Mouse (Mus musculus) liver, embryonic 15.5 days (tissue): ENCODE results near the gene Sh2d7. TPM values are rescaled to one million over a fixed set of nuclear protein-coding genes. Genes with fewer than 3 reads are reported as not detected.

Experiments
- ATAC-seq: fragments of 200-750 bp; cut with Nextera tagmentation; 2 replicates; pipeline ENCODE4 v1.8.0; 2017; ENCODE audit warnings: moderate number of reproducible peaks, mild to moderate bottlenecking, moderate library complexity; ENCODE audit not compliant: insufficient read depth
- H3K27ac ChIP-seq: fragments of 300-500 bp; sonication (generic); replicated peaks from 2 replicates; pipeline ENCODE4 v1.5.1; 2015; ENCODE audit warnings: mild to moderate bottlenecking, inconsistent platforms
- H3K27me3 ChIP-seq: fragments of 300-500 bp; sonication (generic); 2 replicates; pipeline ENCODE4 v1.6.1; 2015; ENCODE audit warnings: mild to moderate bottlenecking, inconsistent platforms
- H3K36me3 ChIP-seq: fragments of 300-500 bp; sonication (generic); replicated peaks from 2 replicates; pipeline ENCODE4 v1.6.1; 2015; ENCODE audit warnings: moderate library complexity, mild to moderate bottlenecking, inconsistent platforms
- H3K4me1 ChIP-seq: fragments of 300-500 bp; sonication (generic); replicated peaks from 2 replicates; pipeline ENCODE4 v1.6.1; 2015; ENCODE audit warnings: inconsistent platforms
- H3K4me2 ChIP-seq: fragments of 300-500 bp; sonication (generic); 2 replicates; pipeline ENCODE4 v1.6.1; 2015; ENCODE audit warnings: moderate library complexity, mild to moderate bottlenecking, inconsistent platforms
- H3K4me3 ChIP-seq: fragments of 300-500 bp; sonication (generic); replicated peaks from 2 replicates; pipeline ENCODE4 v1.5.1; 2015; ENCODE audit warnings: mild to moderate bottlenecking, inconsistent platforms
- H3K9ac ChIP-seq: fragments of 300-500 bp; sonication (generic); 2 replicates; pipeline ENCODE4 v1.6.1; 2015; ENCODE audit warnings: moderate library complexity, mild to moderate bottlenecking, inconsistent platforms
- H3K9me3 ChIP-seq: fragments of 300-500 bp; sonication (generic); replicated peaks from 2 replicates; pipeline ENCODE4 v1.6.1; 2016; ENCODE audit warnings: inconsistent platforms
- WGBS: fragments of 180-500 bp; shearing (Covaris S2); methylation state at CpG from one replicate; pipeline ENCODE4 v1.1.7; 2015; ENCODE audit warnings: mixed read lengths; ENCODE audit not compliant: insufficient replicate concordance; 5-methylcytosine and 5-hydroxymethylcytosine counted together
- polyA plus RNA-seq: library from polyadenylated mRNA; unstranded; fragments of >200 nt; fragmentation: Nextera tagmentation; extraction: Ambion mirVana; gene quantifications from 2 replicates; pipeline ENCODE4 v1.2.1, GENCODE M21; 2015

Gene Sh2d7
- polyA plus RNA-seq, 1 experiment from 2014 or later, result not detected

- Histone ChIP-seq H3K4me2 (no peak overlapping the region), H3K4me3 (no peak overlapping the region), H3K9ac (no peak overlapping the region), H3K9me3 (no peaks in the 10 kb centered on the region), H3K4me1 (no peaks in the 10 kb centered on the region), H3K27me3 (no peaks in the 10 kb centered on the region), H3K27ac (no peak overlapping the region), H3K36me3 (no peaks in the 10 kb centered on the region)
- ATAC-seq, result no peak
- WGBS, result 64% methylated on average over 9 of the region's 9 CpGs
These were observed 5.6 kb downstream of the Sh2d7 start for GRCm38 (mm10) chr9:54544212-54544953.

- WGBS, result 68% methylated on average over 4 of the region's 4 CpGs
- H3K36me3 ChIP-seq, result no peaks in the 10 kb centered on the region
- no peaks in the 10 kb centered on the region for H3K4me1 ChIP-seq
- no peaks in the 10 kb centered on the region for H3K27me3 ChIP-seq
- no peak overlapping the region for H3K27ac ChIP-seq
- no peak for ATAC-seq
- H3K4me2 ChIP-seq, result no peak overlapping the region
- no peak overlapping the region for H3K4me3 ChIP-seq
- no peak overlapping the region for H3K9ac ChIP-seq
- no peaks in the 10 kb centered on the region for H3K9me3 ChIP-seq
These were observed 6.2 kb downstream of the Sh2d7 start for GRCm38 (mm10) chr9:54544954-54545315.

GRCm38 (mm10) chr9:54547536-54547935, 8.8 kb downstream of the Sh2d7 start:
- no peak for ATAC-seq
- Histone ChIP-seq H3K27me3 (no peaks in the 10 kb centered on the region), H3K36me3 (no peaks in the 10 kb centered on the region), H3K27ac (no peak overlapping the region), H3K9ac (no peak overlapping the region), H3K4me3 (no peak overlapping the region), H3K9me3 (no peaks in the 10 kb centered on the region), H3K4me2 (no peak overlapping the region), H3K4me1 (0 out of 2 replicates have a peak, but pooled peaks cover 4% of the 10 kb centered on the region)
- 2% methylated on average over 5 of the region's 5 CpGs for WGBS

- H3K4me3 ChIP-seq, result no peak overlapping the region
- no peak for ATAC-seq
- no peak overlapping the region for H3K9ac ChIP-seq
- 66% methylated on average over 6 of the region's 6 CpGs for WGBS
- H3K9me3 ChIP-seq, result no peaks in the 10 kb centered on the region
- no peaks in the 10 kb centered on the region for H3K27me3 ChIP-seq
- H3K27ac ChIP-seq, result no peak overlapping the region
- H3K36me3 ChIP-seq, result no peaks in the 10 kb centered on the region
- 0 out of 2 replicates have a peak, but pooled peaks cover 5% of the 10 kb centered on the region for H3K4me1 ChIP-seq
- H3K4me2 ChIP-seq, result no peak overlapping the region
These were observed 10.6 kb downstream of the Sh2d7 start for GRCm38 (mm10) chr9:54549433-54549832.

- no peak overlapping the region for H3K9ac ChIP-seq
- H3K27me3 ChIP-seq, result no peaks in the 10 kb centered on the region
- ATAC-seq, result no peak
- H3K4me2 ChIP-seq, result no peak overlapping the region
- H3K4me1 ChIP-seq, result 0 out of 2 replicates have a peak, but pooled peaks cover 7% of the 10 kb centered on the region
- no peaks in the 10 kb centered on the region for H3K9me3 ChIP-seq
- H3K36me3 ChIP-seq, result no peaks in the 10 kb centered on the region
- no peak overlapping the region for H3K4me3 ChIP-seq
- WGBS, result 23% methylated on average over 5 of the region's 5 CpGs
- H3K27ac ChIP-seq, result no peak overlapping the region
These were observed 13.6 kb downstream of the Sh2d7 start for GRCm38 (mm10) chr9:54552409-54552808.

GRCm38 (mm10) chr9:54555044-54555443, 16.3 kb downstream of the Sh2d7 start:
- Histone ChIP-seq H3K27me3 (peaks cover 16% of the 10 kb centered on the region), H3K9me3 (no peaks in the 10 kb centered on the region), H3K36me3 (no peaks in the 10 kb centered on the region), H3K4me2 (no peak overlapping the region), H3K27ac (no peak overlapping the region), H3K4me3 (no peak overlapping the region), H3K9ac (no peak overlapping the region), H3K4me1 (peaks cover 17% of the 10 kb centered on the region)
- 55% methylated on average over 2 of the region's 2 CpGs for WGBS
- no peak for ATAC-seq

- no peaks in the 10 kb centered on the region for H3K36me3 ChIP-seq
- 66% methylated on average over 8 of the region's 8 CpGs for WGBS
- no peak overlapping the region for H3K4me3 ChIP-seq
- H3K9ac ChIP-seq, result no peak overlapping the region
- no peak overlapping the region for H3K4me2 ChIP-seq
- no peak overlapping the region for H3K27ac ChIP-seq
- peaks cover 16% of the 10 kb centered on the region for H3K27me3 ChIP-seq
- no peaks in the 10 kb centered on the region for H3K9me3 ChIP-seq
- peaks cover 17% of the 10 kb centered on the region for H3K4me1 ChIP-seq
- ATAC-seq, result no peak
These were observed 19.9 kb downstream of the Sh2d7 start for GRCm38 (mm10) chr9:54558731-54559130.

GRCm38 (mm10) chr9:54559771-54560471, 21.1 kb downstream of the Sh2d7 start, which contains the start of gene Cib2:
Gene Cib2 (minus strand): TSS chr9:54560218.
- Histone ChIP-seq H3K4me1 (peaks cover 17% of the 10 kb centered on the region), H3K4me3 (peak within 1 kb of the TSS; percentile 61), H3K9ac (peak within 1 kb of the TSS; percentile 42; the same call in 1 of the 2 replicates), H3K36me3 (no peaks in the 10 kb centered on the region), H3K9me3 (no peaks in the 10 kb centered on the region), H3K27ac (no peak within 1 kb of the TSS), H3K4me2 (peak within 1 kb of the TSS; percentile 94), H3K27me3 (peaks cover 16% of the 10 kb centered on the region)
- 3% methylated on average over 54 of the region's 54 CpGs for WGBS
- ATAC-seq, result peak; percentile 97

GRCm38 (mm10) chr9:54560831-54561601, 22.2 kb downstream of the Sh2d7 start:
- Histone ChIP-seq H3K9ac (no peak overlapping the region), H3K27ac (no peak overlapping the region), H3K4me3 (no peak overlapping the region), H3K9me3 (no peaks in the 10 kb centered on the region), H3K4me2 (no peak overlapping the region), H3K4me1 (peaks cover 15% of the 10 kb centered on the region), H3K36me3 (no peaks in the 10 kb centered on the region), H3K27me3 (peaks cover 16% of the 10 kb centered on the region)
- no peak for ATAC-seq
- 74% methylated on average over 8 of the region's 8 CpGs for WGBS

GRCm38 (mm10) chr9:54566958-54567357, 28.2 kb downstream of the Sh2d7 start:
- peaks cover 9% of the 10 kb centered on the region; the same call in 1 of the 2 replicates for H3K4me1 ChIP-seq
- no peaks in the 10 kb centered on the region for H3K27me3 ChIP-seq
- no peak overlapping the region for H3K9ac ChIP-seq
- WGBS, result 40% methylated on average over 4 of the region's 4 CpGs
- H3K36me3 ChIP-seq, result no peaks in the 10 kb centered on the region
- ATAC-seq, result no peak
- H3K27ac ChIP-seq, result no peak overlapping the region
- no peak overlapping the region for H3K4me3 ChIP-seq
- no peaks in the 10 kb centered on the region for H3K9me3 ChIP-seq
- H3K4me2 ChIP-seq, result no peak overlapping the region

- Histone ChIP-seq H3K36me3 (no peaks in the 10 kb centered on the region), H3K4me2 (no peak overlapping the region), H3K9ac (no peak overlapping the region), H3K9me3 (no peaks in the 10 kb centered on the region), H3K4me3 (no peak overlapping the region), H3K27me3 (no peaks in the 10 kb centered on the region), H3K4me1 (peaks cover 9% of the 10 kb centered on the region; the same call in 1 of the 2 replicates), H3K27ac (no peak overlapping the region)
- 29% methylated on average over 2 of the region's 2 CpGs for WGBS
- ATAC-seq, result no peak
These were observed 29.9 kb downstream of the Sh2d7 start for GRCm38 (mm10) chr9:54568732-54569131.
